Mouse (Mus musculus): ENCODE data around the gene Tnnt2. TPM values are rescaled to one million over a fixed set of nuclear protein-coding genes. Genes with fewer than 3 reads are reported as not detected.

Gene Tnnt2
- 0.52 and 1.0 TPM in 2 replicates for total RNA-seq (2014; rRNA removed)
- polyA plus RNA-seq (2015; fragmentation: Nextera tagmentation; extraction: Ambion mirVana): 0.51 and 1.3 TPM in 2 replicates

DNA sequence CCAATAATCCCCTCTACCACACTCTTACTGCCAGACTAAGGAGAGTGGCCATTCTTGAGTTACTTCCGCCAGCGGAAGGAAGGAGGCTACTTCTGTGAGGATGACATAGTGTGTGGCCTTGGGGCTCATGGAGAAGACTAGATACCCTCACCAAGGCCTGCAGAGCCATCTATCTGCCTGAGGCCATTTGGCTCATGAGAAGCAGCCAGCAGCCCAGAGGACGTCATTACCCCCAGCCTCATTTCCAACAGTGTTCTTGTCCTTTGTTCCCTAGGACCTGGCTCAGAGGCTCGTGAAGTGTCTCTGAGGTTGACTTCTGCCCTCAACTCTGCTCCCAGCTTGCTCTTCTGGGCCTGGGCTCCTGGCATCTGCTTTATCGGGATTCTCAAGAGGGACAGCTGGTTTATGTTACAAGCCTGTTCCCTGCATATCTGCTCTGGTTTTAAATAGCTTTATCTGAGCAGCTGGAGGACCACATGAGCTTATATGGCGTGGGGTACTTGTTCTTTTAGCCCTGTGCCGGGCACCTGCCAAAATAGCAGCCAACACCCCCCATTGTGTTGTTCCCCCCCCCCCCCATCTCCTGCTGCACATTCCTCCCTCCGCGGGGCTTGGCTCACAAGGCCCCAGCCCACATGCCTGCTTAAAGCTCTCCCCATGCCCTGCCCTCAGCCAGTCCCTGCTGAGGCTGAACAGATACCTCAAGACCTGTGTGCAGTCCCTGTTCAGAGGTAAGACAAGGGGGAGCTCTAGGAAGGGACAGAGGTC, at the start of gene Tnnt2:
TSS of gene Tnnt2 (plus strand) at position 639 of the 768 bp plus-strand sequence.
- ATAC-seq (ENCODE audit: low FRiP score): no peak

DNA sequence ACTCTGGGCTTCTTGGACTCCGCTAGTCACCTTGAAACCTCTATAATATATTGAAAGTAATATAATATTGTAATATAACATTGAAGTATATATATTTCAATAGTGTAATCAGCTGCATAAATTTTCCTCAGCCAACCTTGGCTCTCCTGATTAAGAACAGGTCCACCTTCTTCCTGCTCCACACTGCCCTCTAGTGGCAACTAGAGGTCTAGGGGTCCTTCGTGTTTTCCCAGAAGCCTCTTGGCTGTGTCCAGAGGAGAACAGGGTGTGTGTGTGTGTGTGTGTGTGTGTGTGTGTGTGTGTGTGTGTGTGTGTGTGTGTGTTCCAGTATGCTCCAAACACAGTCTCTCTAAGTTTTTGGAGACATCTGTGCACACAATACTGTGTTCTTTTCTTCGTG, 48.4 kb upstream of the Tnnt2 start:
- no peak for ATAC-seq (ENCODE audit: low FRiP score)
- no peaks in the 10 kb centered on the region for H3K9me3 ChIP-seq (ENCODE audit: low read length)
- no peak overlapping the region for H3K4me3 ChIP-seq (ENCODE audit: low read depth, low read length)

More for the DNA sequence above, at the start of gene Tnnt2:
- Histone ChIP-seq H3K36me3 (ENCODE audit: insufficient read depth, low read length) (no peaks in the 10 kb centered on the region), H3K4me3 (ENCODE audit: low read depth, low read length) (no peak within 1 kb of the TSS), H3K9me3 (ENCODE audit: low read length) (no peaks in the 10 kb centered on the region), H3K27ac (ENCODE audit: low read depth, low read length) (no peak within 1 kb of the TSS), H3K9ac (replicated peaks; ENCODE audit: low read length, poor library complexity, severe bottlenecking) (no peak within 1 kb of the TSS), H3K27me3 (ENCODE audit: insufficient read depth, low read length) (no peaks in the 10 kb centered on the region), H3K4me2 (ENCODE audit: low read depth, low read length, poor library complexity, severe bottlenecking) (no peak within 1 kb of the TSS), H3K4me1 (ENCODE audit: insufficient read depth, low read length) (no peaks in the 10 kb centered on the region)
- 51% methylated on average over 9 of the region's 9 CpGs for WGBS
- no peak for DNase-seq (ENCODE audit: low spot score)
- TF ChIP-seq CTCF (IDR thresholded peaks at IDR 0.05): no peak

DNA sequence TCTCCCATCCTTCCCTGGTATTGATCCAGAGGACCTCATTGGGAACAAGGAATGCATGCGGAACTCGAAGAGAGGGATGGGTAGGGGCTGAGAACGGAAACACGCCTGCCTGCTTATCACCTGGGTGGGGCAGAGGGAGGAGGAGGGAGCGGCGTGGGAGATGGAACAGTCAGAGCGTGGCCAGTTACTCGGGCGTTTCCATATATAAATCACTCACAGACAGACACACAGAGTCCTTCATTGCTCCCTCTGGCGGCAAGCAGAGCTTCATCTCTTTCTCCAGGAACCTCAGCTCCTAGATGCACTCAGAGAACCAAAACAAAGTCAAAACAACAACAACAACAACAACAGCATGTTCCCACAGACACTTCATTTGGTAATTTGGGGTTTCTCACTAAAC, 47.4 kb upstream of the Tnnt2 start:
- H3K9ac ChIP-seq (replicated peaks; ENCODE audit: low read length, poor library complexity, severe bottlenecking): no peak overlapping the region
- DNase-seq (ENCODE audit: low spot score) (no peak), ATAC-seq (ENCODE audit: low FRiP score) (no peak)
- no peaks in the 10 kb centered on the region for H3K36me3 ChIP-seq (ENCODE audit: insufficient read depth, low read length)
- no peak overlapping the region for H3K27ac ChIP-seq (ENCODE audit: low read depth, low read length)
- H3K9me3 ChIP-seq (ENCODE audit: low read length): no peaks in the 10 kb centered on the region
- TF ChIP-seq CTCF (IDR thresholded peaks at IDR 0.05): peak; percentile 51
- WGBS: 41% methylated on average over 10 of the region's 10 CpGs
- no peaks in the 10 kb centered on the region; the same call in 1 of the 2 replicates for H3K4me1 ChIP-seq (ENCODE audit: insufficient read depth, low read length)
- no peak overlapping the region for H3K4me2 ChIP-seq (ENCODE audit: low read depth, low read length, poor library complexity, severe bottlenecking)
- H3K4me3 ChIP-seq (ENCODE audit: low read depth, low read length): no peak overlapping the region
- no peaks in the 10 kb centered on the region for H3K27me3 ChIP-seq (ENCODE audit: insufficient read depth, low read length)

More for the DNA sequence above, 48.4 kb upstream of the Tnnt2 start:
- H3K9ac ChIP-seq (replicated peaks; ENCODE audit: low read length, poor library complexity, severe bottlenecking): no peak overlapping the region
- H3K36me3 ChIP-seq (ENCODE audit: insufficient read depth, low read length): no peaks in the 10 kb centered on the region
- H3K27ac ChIP-seq (ENCODE audit: low read depth, low read length): no peak overlapping the region
- H3K4me2 ChIP-seq (ENCODE audit: low read depth, low read length, poor library complexity, severe bottlenecking): no peak overlapping the region
- peak; percentile 85 for DNase-seq (ENCODE audit: low spot score)
- no peaks in the 10 kb centered on the region for H3K27me3 ChIP-seq (ENCODE audit: insufficient read depth, low read length)
- 47% methylated on average over 3 of the region's 3 CpGs for WGBS
- no peaks in the 10 kb centered on the region for H3K4me1 ChIP-seq (ENCODE audit: insufficient read depth, low read length)
- peak; percentile 86 for TF ChIP-seq CTCF (IDR thresholded peaks at IDR 0.05)

- DNase-seq (ENCODE audit: low spot score): peak; percentile 71
- no peak for ATAC-seq (ENCODE audit: low FRiP score)
- 12% methylated on average over 5 of the region's 5 CpGs for WGBS
Measured at GRCm38 (mm10) chr1:135789815-135790214, 46.3 kb upstream of the Tnnt2 start.

DNA sequence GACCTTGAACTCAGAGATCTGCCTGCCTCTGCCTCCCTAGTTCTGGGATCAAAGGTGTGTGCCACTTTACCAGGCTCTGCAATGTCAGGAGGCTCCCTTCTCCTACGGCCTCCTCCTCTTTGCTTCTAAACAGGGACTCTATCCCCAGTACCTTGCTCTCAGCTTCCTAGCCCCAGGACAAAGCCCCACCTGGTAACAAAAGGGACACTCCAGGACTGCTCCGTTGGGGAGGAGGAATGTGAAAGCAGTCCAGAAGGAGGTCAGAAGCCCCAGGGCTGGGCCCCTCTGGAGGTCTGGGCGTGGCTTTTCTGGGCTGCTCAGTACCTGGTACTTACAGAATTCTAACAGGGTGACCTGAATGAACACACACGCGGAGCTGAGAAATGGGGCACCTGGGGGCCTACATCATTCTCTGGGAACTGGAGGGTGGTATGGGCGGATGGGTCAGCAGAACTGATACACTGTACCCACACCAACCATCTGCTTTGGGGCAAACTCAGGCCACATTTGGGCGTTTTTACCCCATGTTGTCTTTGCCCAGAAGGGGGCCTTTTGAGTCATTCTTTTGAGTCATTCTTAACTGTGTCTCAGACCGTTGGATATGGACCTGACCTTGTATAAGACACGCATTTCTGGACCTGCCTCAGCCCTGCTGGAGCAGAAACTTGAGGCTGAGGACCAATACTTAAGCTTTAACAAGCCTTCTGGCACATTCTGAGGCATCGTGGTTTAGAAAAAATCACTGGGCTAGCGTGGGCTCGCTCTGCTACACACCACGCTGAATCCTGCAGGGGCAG, 43.8 kb upstream of the Tnnt2 start:
- Histone ChIP-seq H3K9ac (replicated peaks; ENCODE audit: low read length, poor library complexity, severe bottlenecking) (no peak overlapping the region), H3K36me3 (ENCODE audit: insufficient read depth, low read length) (no peaks in the 10 kb centered on the region), H3K27me3 (ENCODE audit: insufficient read depth, low read length) (no peaks in the 10 kb centered on the region), H3K9me3 (ENCODE audit: low read length) (no peaks in the 10 kb centered on the region), H3K4me3 (ENCODE audit: low read depth, low read length) (no peak overlapping the region), H3K4me2 (ENCODE audit: low read depth, low read length, poor library complexity, severe bottlenecking) (no peak overlapping the region), H3K27ac (ENCODE audit: low read depth, low read length) (no peak overlapping the region), H3K4me1 (ENCODE audit: insufficient read depth, low read length) (no peaks in the 10 kb centered on the region; the same call in 1 of the 2 replicates)
- TF ChIP-seq CTCF (IDR thresholded peaks at IDR 0.05): no peak
- ATAC-seq (ENCODE audit: low FRiP score) (no peak), DNase-seq (ENCODE audit: low spot score) (no peak)
- 63% methylated on average over 13 of the region's 13 CpGs for WGBS

More at GRCm38 (mm10) chr1:135789815-135790214, 46.3 kb upstream of the Tnnt2 start:
- TF ChIP-seq CTCF (IDR thresholded peaks at IDR 0.05): peak; percentile 91
- Histone ChIP-seq H3K36me3 (ENCODE audit: insufficient read depth, low read length) (no peaks in the 10 kb centered on the region), H3K4me2 (ENCODE audit: low read depth, low read length, poor library complexity, severe bottlenecking) (no peak overlapping the region), H3K27ac (ENCODE audit: low read depth, low read length) (no peak overlapping the region), H3K9me3 (ENCODE audit: low read length) (no peaks in the 10 kb centered on the region), H3K4me1 (ENCODE audit: insufficient read depth, low read length) (no peaks in the 10 kb centered on the region; the same call in 1 of the 2 replicates), H3K4me3 (ENCODE audit: low read depth, low read length) (no peak overlapping the region), H3K27me3 (ENCODE audit: insufficient read depth, low read length) (no peaks in the 10 kb centered on the region), H3K9ac (replicated peaks; ENCODE audit: low read length, poor library complexity, severe bottlenecking) (no peak overlapping the region; the same call in 1 of the 2 replicates)

All from midbrain, postnatal 0 days (tissue).